Mouse (Mus musculus): Measurements from ENCODE around the gene Taf8.

The Taf8 gene

GRCm38 (mm10) chr17:47479887-47480286 is 22.2 kb downstream of the Taf8 start:
- no peak for DNase-seq

DNA sequence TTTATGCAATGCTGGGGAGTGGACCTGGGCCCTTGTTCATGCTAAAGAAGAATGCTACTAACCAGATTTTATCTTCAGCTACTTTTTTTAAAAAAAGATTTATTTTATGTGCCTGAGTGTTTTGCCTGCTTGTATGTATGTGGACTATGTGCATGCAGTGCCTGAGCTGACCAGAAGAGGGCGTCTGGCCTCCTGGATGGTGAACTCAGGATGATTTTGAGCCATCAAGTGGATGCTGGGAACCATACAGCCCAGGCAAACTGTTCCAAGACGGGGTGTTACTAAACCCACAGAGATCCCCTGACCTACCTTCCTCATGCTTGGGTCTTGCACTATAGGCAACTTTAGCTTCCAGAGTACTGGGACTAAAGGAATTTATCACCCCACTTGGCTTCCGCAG is 26.4 kb downstream of the Taf8 start:
- DNase-seq, result no peak

- DNase-seq, result no peak
Measured at GRCm38 (mm10) chr17:47475181-47475580, 26.9 kb downstream of the Taf8 start.

- DNase-seq, result no peak
Measured at GRCm38 (mm10) chr17:47474250-47474649, 27.8 kb downstream of the Taf8 start.

DNA sequence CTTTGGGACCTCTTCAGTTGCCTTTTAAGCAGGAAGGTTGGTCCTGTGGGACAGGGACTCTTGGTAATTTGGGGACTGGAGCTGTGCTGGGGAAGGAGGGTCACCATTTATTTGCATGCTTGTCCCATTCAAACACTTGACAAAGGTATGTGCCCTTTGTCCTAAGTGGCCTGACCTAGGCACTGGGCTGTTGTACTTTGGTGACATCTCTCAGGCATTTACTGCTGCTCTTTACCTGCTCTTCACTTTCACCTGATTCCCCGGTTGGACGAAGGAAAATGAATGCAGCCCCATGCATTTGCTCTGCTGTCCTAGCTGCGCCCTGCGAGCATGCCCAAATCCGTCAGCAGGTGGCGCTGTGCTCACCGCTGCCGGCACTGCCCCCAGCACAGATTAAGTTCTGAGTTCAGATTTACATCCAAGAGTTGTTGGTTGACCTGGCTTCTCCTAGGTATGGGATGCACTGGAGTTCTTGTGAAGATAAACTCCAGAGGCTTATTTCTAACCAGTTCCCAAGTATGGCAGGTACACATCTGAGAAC is 28.6 kb downstream of the Taf8 start:
- no peak for DNase-seq

- peak; percentile 20 for DNase-seq
Measured at GRCm38 (mm10) chr17:47472435-47473350, 29.4 kb downstream of the Taf8 start.

DNA sequence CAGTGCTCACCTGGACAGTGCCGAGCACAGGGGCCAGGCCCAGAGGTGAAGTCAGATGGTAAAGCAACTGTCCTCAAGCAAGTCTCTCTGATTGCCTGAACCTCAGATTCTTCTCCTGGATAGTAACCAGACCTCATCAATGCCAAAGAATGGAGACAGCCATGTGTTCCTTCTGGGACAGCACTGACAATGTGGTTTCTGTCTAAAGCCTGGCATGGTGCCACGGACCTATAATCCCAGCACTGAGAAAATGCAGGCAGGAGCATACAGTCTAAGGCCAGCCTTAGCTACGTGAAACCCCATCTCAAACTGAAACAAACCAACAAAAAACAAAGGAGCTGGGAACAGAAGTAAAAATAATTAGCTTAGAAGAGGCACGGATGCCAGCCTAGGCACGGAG is 31.4 kb downstream of the Taf8 start:
- no peak for DNase-seq

DNA sequence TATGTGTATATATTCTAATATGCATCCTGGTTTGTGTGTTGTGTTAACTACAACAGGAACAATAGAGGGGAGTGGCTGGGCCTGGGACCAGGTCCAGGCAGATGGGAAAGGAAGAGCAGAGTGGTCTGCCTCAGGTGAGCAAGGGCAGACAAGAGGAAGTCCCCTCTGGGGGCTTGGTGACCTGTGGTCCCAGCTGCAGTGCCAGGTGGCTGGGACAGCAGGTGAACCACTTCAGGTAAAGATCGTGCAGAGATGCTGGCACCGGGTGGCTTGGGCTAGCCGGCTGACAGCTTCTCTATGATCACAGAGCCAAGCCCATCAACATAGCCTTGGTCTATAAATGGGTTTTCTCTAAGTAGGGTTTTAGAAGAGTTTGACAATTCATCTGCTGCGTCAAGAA is 32.0 kb downstream of the Taf8 start:
- no peak for DNase-seq

DNA sequence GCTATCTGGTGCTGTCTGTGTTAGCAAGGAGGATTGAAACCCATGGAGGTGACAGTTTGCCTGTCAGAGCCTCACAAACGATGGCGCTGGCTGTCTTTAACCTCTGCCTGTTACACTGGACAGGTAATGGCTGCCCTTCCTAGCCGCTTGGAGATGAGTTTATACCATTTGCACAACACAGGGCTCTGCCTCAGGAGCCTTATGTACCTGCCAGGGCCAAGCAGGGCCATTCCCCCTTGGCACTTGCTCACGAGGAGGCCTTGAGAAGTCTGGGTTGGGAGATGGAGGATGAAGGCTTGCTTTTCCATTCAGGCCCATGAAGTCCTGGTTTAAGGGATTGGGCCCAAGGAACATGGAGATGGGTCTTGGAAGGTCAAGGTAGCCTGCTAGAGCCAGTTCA is 32.5 kb downstream of the Taf8 start:
- DNase-seq, result no peak

DNA sequence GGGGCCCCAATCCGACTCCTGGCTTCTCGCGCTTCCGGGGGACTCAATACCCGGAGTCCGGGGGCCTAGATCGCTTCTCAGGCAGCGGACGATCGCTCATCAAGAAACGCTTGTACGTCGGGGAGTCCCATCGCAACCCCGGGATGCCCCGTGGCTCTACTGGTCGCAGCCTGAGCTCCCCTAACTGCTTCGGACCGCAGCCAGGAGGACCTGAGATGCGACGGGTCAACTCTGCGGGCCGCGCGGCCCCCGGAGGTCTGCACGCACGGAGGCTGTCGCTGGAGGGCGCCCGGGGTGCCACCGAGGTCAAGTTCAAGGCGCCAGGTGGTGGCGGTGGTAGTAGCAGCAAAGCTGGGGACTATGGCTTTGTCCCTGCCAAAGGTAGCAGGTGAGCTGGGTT is 33.6 kb downstream of the Taf8 start:
- DNase-seq, result no peak

DNA sequence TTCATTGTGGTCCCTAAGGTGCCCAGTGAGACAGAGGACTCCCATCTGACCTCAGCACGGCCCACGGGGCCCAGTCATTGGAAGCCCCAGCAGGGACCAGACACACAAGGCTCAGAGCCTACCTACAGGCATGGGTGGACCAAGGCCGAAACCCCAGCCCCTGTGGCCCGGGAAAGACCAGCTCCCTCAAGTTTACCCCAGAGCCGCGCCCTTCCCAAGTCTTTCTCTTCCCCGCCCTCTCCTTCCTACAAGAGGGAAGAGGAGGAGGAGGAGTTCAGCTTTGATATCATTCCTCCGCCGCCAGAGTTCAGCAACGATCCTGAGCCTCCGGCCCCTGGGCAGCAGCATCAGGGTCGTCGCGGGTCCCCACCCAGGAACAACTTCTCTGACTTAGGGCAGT is 34.0 kb downstream of the Taf8 start:
- DNase-seq, result no peak

DNA sequence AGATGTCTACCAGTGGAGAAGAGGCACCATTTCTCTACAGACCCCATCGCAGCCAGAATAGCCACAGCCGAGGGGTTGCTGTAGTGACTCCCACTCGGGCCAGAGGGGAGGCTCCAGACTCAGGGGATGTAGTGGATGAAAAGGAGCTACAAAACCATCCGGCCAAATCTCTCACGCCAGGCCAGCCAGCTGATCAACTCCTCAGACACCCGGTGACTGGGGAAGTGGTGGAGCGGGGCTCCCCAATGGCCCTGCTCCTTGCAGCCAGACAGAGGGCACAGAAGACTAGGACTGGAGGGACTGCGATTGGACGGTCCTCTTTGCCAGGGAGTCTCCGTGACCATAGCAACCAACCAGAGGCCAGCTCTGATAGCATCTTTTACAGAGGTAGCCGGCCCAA is 34.4 kb downstream of the Taf8 start:
- DNase-seq, result no peak

DNA sequence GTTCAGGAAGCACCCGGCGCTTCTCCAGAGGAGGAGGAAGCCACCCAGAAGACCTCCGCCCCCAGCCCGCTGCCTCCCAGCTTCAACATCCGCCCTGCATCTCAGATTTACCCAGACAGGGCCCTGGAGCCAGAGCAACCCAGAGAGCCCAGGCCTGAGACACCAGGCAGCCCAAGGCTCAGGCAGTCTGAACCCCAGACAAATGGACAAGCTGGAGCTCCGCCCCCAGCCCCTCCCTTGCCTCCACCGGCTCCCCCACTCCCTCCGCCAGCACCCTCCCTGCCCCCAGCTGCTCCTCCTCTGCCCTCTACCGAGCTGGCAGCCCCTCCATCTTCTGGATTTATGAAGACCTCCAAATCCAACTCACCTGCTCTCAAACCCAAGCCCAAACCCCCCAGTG is 35.8 kb downstream of the Taf8 start:
- DNase-seq, result no peak

- DNase-seq, result no peak
Measured at GRCm38 (mm10) chr17:47465016-47465415, 37.1 kb downstream of the Taf8 start.

GRCm38 (mm10) chr17:47464248-47464965 is 37.7 kb downstream of the Taf8 start:
- no peak for DNase-seq

DNA sequence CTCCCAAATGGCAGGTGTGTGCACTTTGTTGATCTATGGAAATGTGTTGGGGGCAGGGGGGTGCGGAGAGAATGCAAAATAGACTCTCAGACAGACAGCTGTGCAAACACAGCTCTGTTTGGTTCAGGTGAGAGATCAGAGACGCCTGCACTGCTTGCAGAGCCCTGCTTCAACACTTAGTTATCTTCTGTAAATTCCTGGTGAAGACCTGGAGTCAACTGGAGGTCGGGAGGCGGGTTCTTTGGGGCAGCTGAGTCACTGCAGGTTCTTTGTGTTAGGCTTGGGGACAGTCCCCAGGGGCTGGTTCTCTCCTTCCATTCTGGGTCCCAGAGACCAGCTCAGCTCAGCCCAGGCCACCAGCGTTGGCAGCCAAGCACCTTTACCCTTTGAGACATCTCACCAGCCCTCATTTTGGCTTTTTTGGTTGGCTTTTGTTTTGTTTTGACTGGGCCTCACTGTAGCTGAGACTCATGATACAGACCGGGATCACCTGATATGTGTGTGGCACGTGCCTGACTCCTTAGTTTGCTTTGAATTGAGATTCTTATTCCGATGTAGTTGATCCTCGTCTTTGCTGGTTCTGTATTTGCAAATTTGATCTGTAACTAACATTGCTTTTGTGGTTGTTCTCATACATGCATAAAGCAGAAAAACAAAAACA is 39.2 kb downstream of the Taf8 start:
- DNase-seq, result no peak

GRCm38 (mm10) chr17:47462209-47462608 is 39.9 kb downstream of the Taf8 start:
- DNase-seq, result no peak

DNA sequence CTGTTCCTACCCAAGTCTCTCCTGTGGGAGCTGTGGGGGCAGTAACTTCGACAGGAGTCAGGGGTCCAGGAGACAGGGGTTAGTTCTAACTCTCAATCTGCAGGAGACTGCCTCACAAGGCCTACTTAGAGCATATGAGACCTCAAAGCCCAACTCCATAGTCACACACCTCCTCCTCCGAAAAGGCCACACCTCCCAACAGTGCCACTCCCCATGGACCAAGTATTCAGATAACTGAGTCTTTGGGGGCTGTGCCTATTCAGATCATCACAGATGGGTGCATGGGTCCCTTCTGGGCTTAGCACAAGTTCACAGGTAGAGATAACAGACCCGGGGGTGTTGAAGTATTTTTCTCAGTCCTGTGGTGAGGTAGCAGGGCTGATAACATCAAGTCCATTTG is 40.4 kb downstream of the Taf8 start:
- no peak for DNase-seq

DNA sequence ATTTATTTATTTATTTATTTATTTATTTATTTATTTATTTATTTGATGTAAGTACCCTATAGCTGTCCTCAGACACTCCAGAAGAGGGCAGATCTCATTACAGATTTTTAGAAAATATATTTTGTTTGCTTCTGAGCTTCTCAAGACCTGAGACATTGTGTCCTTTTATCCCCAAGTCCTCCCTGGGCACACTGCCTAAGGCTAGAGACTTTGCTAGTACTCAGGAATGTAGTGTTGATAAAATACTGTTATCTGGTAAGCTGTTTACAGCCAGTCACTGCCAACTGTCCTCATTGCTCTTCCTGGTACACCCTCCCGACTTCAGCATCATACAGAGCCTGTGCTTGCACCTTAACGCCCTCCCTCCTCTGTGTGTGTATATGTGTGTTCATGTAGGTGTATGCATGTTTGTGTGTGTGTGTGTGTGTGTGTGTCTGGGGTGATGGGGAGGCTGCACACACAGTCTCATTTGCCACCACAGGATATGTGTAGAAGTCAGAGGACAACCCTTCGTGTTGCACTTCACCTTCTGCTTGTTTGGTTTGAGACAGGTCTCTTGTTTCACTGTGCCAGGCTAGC is 42.7 kb downstream of the Taf8 start:
- DNase-seq, result no peak

DNA sequence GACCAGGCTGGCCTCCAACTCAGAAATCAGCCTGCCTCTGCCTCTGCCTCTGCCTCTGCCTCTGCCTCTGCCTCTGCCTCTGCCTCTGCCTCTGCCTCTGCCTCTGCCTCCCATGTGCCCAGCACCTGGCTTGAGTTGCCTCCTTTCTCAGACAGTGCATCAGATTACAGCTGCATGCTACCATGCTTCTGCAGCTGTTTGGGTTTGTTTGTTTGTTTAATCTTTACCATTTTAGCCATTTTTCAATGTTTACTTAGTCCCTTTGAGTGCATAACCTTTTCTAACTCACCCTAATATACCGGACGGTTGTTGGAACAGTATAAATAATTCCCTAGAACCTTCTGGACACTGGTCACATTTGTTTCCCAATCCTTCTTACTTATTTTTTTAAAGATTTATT is 43.2 kb downstream of the Taf8 start:
- no peak for DNase-seq

- no peak for DNase-seq
Measured at GRCm38 (mm10) chr17:47458310-47458709, 43.8 kb downstream of the Taf8 start.

DNA sequence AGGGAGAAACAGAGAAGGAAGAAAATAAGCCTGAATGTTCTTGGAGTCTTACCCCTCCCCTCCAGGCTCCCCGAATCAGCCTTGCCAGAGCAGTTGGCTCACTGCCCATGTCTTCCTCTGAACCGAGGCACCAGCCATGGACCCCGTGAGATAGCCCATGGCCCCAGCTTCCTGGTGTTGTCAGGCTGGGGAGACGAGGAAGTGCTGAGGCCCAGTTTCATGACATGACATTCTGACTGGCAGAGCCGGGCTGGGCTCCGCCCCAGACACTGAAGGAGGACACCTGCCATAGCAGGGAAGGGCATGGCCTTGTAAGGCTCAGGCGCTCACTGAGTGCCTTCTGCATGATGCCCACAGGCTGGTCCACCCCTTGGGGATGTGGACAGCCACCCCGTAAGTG is 47.4 kb downstream of the Taf8 start:
- DNase-seq, result no peak

DNA sequence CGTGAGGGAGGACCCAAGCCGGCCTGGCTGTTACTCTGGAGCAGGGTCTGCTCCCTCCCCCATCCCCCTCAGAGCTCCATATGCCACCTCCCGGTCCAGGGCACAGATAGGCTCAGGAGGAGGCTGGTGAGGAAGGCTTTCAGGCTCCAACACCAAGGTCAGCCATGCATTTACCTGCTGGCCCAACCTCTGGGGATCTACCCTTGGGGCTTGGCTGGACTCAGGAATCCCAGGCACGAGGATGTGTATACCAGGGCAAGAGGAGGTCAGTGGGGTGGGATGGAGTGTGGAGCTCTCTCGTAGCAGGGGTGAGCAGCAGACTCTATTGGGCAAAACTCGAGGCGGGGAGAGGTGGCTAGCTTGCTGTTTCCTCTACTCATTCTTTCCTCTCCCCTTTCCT is 49.2 kb downstream of the Taf8 start:
- DNase-seq, result no peak

All from right cerebral cortex, adult 18-20 months (tissue).